Mouse (Mus musculus): ENCODE measurements around the gene Dnmt1.

GRCm38 (mm10) chr9:20859926-20860325 is 99.8 kb downstream of the Dnmt1 start:
- no peak for TF ChIP-seq POLR2A (IDR thresholded peaks at IDR 0.05; ENCODE audit: borderline replicate concordance, low read depth, low read length)
- no peak for TF ChIP-seq CTCF (IDR thresholded peaks at IDR 0.05; ENCODE audit: low read depth, low read length)

Data from bone marrow macrophage, adult 2 months (primary cell).